Mouse (Mus musculus): Measurements from ENCODE around the gene Ugt1a9. TPM values are rescaled to one million over a fixed set of nuclear protein-coding genes. Genes with fewer than 3 reads are reported as not detected.
"Not testable (repeated sequence)": the region's sequence is repeated elsewhere in the genome, so short reads cannot be mapped to it uniquely, and the experiment has no call there.

Ugt1a9 gene
- polyA plus RNA-seq, 1 experiment, result not detected

DNA sequence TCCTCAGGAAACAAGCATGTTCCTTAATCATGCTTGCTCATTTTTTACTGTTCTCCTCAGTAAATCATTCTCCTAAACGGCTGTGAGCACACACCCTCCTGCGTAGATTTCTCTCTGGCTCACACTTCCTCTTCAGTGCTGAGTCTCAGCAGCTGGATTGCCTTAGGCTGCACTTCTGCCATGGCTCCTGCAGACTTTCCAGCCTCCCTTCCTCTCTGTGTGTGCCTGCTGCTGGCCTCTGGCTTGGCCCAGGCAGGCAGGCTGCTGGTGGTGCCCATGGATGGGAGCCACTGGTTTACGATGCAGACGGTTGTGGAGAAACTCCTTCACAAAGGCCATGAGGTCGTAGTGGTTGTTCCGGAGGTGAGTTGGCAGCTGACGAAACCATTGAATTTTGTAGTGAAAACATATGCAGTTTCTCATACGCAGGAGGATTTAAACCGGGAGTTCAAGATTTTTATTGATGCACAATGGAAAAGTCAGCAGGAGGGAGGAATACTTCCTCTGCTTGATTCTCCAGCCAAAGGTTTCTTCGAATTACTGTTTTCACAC, 24.4 kb downstream of the Ugt1a9 start, which contains the start of gene Ugt1a7c:
Gene Ugt1a7c, plus strand, starts transcription at position 122 of the 552 bp plus-strand sequence.
- H3K4me1 ChIP-seq (replicated peaks; ENCODE audit: control insufficient read depth, insufficient read depth, low read length), result peaks cover 3% of the 10 kb centered on the region; the same call in 1 of the 2 replicates
- H3K36me3 ChIP-seq (ENCODE audit: control insufficient read depth, insufficient read depth, low read length), result no peaks in the 10 kb centered on the region
- 11% methylated on average over 10 of the region's 10 CpGs for WGBS
- no peak for TF ChIP-seq CTCF (IDR thresholded peaks at IDR 0.05; ENCODE audit: borderline replicate concordance, control insufficient read depth, extremely low read depth, insufficient read depth, low read length, poor library complexity)
- TF ChIP-seq POLR2A (IDR thresholded peaks at IDR 0.05; ENCODE audit: control insufficient read depth, extremely low read depth, insufficient read depth, low read length, poor library complexity), result no peak
- DNase-seq, result no peak
- 0 out of 2 replicates have a peak within 1 kb of the TSS, but pooled peaks have one; percentile 17 for H3K4me3 ChIP-seq (ENCODE audit: control insufficient read depth, insufficient read depth, low read length)
- no peak within 1 kb of the TSS for H3K27ac ChIP-seq (ENCODE audit: control insufficient read depth, insufficient read depth, low read length)
- H3K27me3 ChIP-seq (ENCODE audit: control insufficient read depth, insufficient read depth, low read length), result no peaks in the 10 kb centered on the region

DNA sequence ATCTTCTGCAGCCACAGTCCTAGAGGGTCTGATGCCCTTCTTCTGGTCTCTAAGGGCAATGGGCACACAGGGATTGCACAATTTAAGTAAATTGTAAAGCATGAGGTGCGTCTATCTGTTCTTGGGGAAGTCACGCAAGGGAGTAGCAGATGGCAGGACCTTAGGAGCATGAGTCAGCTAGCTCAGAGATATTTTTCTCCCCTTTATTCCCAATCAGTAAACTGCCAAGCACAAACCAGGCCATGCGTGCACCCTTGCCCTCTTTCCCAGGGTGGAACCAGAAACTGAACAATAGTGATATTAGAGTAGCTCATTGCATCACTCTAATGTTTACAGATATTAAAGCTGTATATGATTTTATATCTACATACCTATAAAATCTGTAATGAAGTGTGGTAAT, 27.9 kb downstream of the Ugt1a9 start:
- not testable (repeated sequence) for H3K4me1 ChIP-seq (replicated peaks; ENCODE audit: control insufficient read depth, insufficient read depth, low read length); H3K36me3 ChIP-seq (ENCODE audit: control insufficient read depth, insufficient read depth, low read length); DNase-seq; H3K4me3 ChIP-seq (ENCODE audit: control insufficient read depth, insufficient read depth, low read length); H3K27me3 ChIP-seq (ENCODE audit: control insufficient read depth, insufficient read depth, low read length); H3K27ac ChIP-seq (ENCODE audit: control insufficient read depth, insufficient read depth, low read length)
- 93% methylated on average over 3 of the region's 3 CpGs for WGBS

DNA sequence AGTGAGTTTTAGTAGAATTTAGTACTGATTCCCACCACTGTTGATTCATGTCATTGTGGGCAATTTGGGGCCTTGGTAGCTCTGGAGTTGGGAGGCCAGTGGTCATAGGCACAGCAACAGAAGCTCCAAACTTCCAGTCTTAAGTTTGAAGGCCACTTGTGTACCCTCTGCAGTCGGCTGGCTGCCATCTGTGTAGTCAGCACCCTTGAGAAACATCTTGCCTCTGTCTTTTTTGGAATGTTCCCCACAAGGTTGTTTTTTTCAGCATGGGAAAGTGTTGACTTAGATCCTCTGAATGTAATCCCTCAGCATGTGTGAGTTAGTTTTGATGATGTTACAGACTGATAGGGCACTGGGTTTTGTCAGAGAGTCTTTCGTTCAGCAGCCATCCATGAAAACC, 29.1 kb downstream of the Ugt1a9 start:
- H3K4me3 ChIP-seq (ENCODE audit: control insufficient read depth, insufficient read depth, low read length); H3K36me3 ChIP-seq (ENCODE audit: control insufficient read depth, insufficient read depth, low read length); H3K4me1 ChIP-seq (replicated peaks; ENCODE audit: control insufficient read depth, insufficient read depth, low read length); DNase-seq; H3K27me3 ChIP-seq (ENCODE audit: control insufficient read depth, insufficient read depth, low read length); H3K27ac ChIP-seq (ENCODE audit: control insufficient read depth, insufficient read depth, low read length): not testable (repeated sequence)
- 87% methylated on average over 2 of the region's 2 CpGs for WGBS

DNA sequence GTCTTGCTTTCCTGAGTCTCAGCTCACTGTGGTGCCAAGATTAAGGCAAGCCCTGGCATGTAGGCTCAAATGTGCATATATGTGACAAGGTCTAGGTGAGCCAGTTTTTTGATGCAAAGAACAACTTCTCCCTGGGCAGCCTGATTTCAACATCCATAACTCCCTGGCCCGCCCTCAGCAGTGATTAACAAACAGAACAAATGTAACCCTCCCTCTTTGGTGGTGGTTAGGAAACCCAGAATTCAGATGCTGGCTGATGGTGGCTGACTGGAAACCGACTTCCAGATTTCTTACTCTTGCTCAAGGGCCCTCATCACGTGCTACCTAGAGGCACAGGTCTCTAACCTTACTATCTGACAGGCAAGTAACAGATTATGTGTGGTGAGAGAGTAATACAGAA, 32.4 kb downstream of the Ugt1a9 start, which contains the start of gene Ugt1a6b:
Gene Ugt1a6b, plus strand, starts transcription at position 234 of the 400 bp plus-strand sequence.
- H3K27ac ChIP-seq (ENCODE audit: control insufficient read depth, insufficient read depth, low read length); H3K4me3 ChIP-seq (ENCODE audit: control insufficient read depth, insufficient read depth, low read length); H3K27me3 ChIP-seq (ENCODE audit: control insufficient read depth, insufficient read depth, low read length); DNase-seq; H3K4me1 ChIP-seq (replicated peaks; ENCODE audit: control insufficient read depth, insufficient read depth, low read length); H3K36me3 ChIP-seq (ENCODE audit: control insufficient read depth, insufficient read depth, low read length): not testable (repeated sequence)
- 43% methylated on average over 3 of the region's 3 CpGs for WGBS

DNA sequence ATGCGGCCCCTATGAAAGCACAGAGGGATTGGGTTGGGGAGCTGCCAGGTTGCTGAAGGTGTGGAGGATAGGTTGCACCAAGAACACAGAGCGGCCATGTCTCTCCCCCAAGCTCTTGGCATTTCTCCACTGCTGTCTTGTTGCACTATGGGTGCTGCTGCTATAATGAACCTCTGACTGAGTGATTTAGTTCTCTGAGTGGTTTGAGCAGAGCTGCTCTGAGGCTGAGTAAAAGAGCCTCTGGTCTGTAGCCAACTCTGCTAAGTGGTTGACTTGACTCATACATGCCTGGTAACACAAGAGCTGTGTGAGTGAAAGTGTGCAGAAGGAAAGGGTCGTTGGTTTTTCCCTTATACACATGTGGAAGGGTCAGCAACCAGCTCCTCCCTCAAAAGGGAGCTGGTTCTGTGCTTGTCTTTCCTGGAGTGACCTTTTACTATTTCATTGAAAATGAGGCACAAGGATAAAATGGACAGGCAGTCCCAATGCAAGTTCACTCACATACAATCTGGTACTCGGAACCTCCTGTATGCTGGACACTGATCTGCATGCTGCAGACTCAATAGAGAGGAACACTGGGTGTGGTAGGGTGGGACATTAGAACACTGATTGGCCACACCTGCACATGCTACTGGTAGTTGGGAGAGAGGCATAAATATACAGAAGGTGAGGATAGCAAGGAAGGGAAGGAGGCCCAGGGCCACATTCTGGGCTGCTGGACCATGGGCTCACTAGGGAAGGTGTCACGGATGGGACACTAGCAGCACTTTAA, 33.3 kb downstream of the Ugt1a9 start:
- H3K27me3 ChIP-seq (ENCODE audit: control insufficient read depth, insufficient read depth, low read length); H3K36me3 ChIP-seq (ENCODE audit: control insufficient read depth, insufficient read depth, low read length); H3K27ac ChIP-seq (ENCODE audit: control insufficient read depth, insufficient read depth, low read length); H3K4me1 ChIP-seq (replicated peaks; ENCODE audit: control insufficient read depth, insufficient read depth, low read length); DNase-seq; H3K4me3 ChIP-seq (ENCODE audit: control insufficient read depth, insufficient read depth, low read length): not testable (repeated sequence)
- WGBS, result 85% methylated on average over 5 of the region's 5 CpGs

DNA sequence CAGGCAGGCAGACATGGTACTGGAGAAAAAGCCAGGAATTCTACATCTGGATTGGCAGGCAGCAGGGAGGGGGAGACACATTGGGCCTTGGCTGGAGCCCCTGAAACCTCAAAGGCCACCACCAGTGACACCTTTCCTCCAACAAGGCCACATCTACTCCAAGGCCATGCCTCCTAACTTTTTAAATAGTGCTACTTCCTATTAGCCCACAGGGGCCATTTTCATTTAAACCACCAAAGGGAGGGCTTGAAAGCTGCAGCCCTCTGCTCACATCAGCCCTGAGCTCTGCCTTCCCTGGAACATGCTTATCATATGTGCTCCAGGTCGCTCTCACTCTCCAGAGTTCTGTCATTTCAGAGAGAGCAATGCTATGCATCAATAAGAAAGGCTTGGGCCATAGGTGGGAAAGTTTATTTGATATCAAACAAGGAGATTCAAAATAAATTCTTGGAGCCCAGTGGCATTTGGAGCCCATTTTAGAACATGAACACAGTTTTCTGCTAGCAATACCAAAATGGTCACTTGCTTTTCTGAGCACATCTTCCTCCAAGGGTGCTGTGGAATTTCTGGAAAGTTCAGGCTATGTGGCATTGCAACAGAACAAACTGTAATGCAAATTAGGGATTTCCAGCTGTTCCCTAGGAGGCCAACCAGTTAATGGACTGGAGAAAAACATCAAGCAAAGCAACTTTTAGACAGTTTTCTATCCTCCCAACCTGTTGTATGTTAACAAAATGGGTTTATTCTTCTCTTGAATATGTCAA, 34.2 kb downstream of the Ugt1a9 start:
- WGBS, result 94% methylated on average over 1 of the region's 1 CpGs
- no peaks in the 10 kb centered on the region for H3K36me3 ChIP-seq (ENCODE audit: control insufficient read depth, insufficient read depth, low read length)
- no peak overlapping the region for H3K4me3 ChIP-seq (ENCODE audit: control insufficient read depth, insufficient read depth, low read length)
- H3K27ac ChIP-seq (ENCODE audit: control insufficient read depth, insufficient read depth, low read length), result no peak overlapping the region
- DNase-seq, result no peak
- no peaks in the 10 kb centered on the region for H3K27me3 ChIP-seq (ENCODE audit: control insufficient read depth, insufficient read depth, low read length)
- H3K4me1 ChIP-seq (replicated peaks; ENCODE audit: control insufficient read depth, insufficient read depth, low read length), result no peaks in the 10 kb centered on the region
- no peak for TF ChIP-seq CTCF (IDR thresholded peaks at IDR 0.05; ENCODE audit: borderline replicate concordance, control insufficient read depth, extremely low read depth, insufficient read depth, low read length, poor library complexity)
- TF ChIP-seq POLR2A (IDR thresholded peaks at IDR 0.05; ENCODE audit: control insufficient read depth, extremely low read depth, insufficient read depth, low read length, poor library complexity), result no peak

DNA sequence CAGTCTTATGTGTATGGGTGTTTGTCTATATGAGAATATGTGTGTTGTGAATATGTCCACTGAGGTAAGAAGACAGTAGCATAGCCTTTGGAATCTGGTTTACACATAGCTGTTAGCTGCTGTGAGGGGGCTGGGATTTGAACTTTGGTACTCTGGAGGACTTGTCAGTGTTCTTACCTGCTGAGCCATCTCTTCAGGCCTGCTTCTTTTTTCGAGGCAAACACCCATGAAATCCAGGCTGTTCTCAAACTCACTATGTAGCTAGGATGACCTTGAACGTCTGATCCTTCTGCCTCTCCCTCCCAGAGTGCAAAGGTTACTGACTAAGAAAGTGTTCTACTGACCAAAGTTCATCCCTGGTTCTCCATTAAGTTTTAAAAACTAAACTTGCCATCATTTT, 35.1 kb downstream of the Ugt1a9 start:
- TF ChIP-seq CTCF (IDR thresholded peaks at IDR 0.05; ENCODE audit: borderline replicate concordance, control insufficient read depth, extremely low read depth, insufficient read depth, low read length, poor library complexity) (no peak), POLR2A (IDR thresholded peaks at IDR 0.05; ENCODE audit: control insufficient read depth, extremely low read depth, insufficient read depth, low read length, poor library complexity) (no peak)
- Histone ChIP-seq H3K4me3 (ENCODE audit: control insufficient read depth, insufficient read depth, low read length) (no peak overlapping the region), H3K4me1 (replicated peaks; ENCODE audit: control insufficient read depth, insufficient read depth, low read length) (no peaks in the 10 kb centered on the region), H3K27ac (ENCODE audit: control insufficient read depth, insufficient read depth, low read length) (no peak overlapping the region), H3K36me3 (ENCODE audit: control insufficient read depth, insufficient read depth, low read length) (no peaks in the 10 kb centered on the region), H3K27me3 (ENCODE audit: control insufficient read depth, insufficient read depth, low read length) (no peaks in the 10 kb centered on the region)
- 85% methylated on average over 2 of the region's 2 CpGs for WGBS
- DNase-seq, result no peak

DNA sequence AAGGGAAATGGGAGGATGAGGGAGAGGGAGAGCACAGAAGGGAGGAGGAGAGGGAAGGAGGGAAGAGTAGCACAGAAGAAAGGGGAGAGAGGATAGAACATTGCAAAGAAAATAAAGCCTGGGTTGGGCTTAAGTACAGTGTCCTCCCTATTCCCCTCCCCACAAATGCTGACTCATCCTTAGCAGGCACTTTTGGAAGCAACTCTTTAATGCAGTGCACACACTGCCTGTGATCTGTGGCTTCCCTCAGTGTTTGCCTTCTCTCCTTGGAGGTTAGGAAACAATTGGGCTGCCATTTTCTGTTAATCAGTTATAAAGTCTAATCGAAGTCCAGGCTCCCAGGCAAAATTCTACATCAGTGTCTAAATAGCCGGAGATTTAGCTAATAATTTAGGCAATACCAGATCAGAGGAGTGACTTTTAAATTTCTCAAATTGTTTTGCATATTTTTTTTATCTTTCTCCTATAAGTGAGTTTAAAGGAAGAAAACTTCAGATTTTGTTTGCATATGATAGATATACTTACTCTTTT, 38.5 kb downstream of the Ugt1a9 start:
- H3K36me3 ChIP-seq (ENCODE audit: control insufficient read depth, insufficient read depth, low read length); H3K4me1 ChIP-seq (replicated peaks; ENCODE audit: control insufficient read depth, insufficient read depth, low read length); H3K4me3 ChIP-seq (ENCODE audit: control insufficient read depth, insufficient read depth, low read length); H3K27ac ChIP-seq (ENCODE audit: control insufficient read depth, insufficient read depth, low read length); DNase-seq; H3K27me3 ChIP-seq (ENCODE audit: control insufficient read depth, insufficient read depth, low read length): not testable (repeated sequence)
- 86% methylated on average over 2 of the region's 2 CpGs for WGBS

DNA sequence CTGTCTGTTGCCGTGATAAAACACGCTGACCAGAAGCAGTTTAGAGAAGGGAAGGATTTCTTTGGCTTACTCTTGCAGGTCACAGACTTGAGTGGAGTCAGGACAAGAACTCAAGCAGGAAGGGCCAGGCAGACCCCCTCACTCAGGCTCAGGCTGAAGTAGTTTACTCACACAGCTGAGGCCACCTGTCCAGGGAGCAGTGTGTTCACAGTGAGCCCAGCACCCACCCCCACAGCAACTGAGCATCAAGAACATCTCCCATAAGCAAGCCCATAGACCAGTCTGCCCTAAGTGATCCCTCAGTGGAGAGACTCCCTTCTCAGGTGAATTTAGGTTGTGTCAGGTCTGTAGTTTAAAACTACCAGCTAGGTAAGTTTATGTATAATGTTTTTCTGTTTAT, 39.0 kb downstream of the Ugt1a9 start:
- H3K27me3 ChIP-seq (ENCODE audit: control insufficient read depth, insufficient read depth, low read length); DNase-seq; H3K4me3 ChIP-seq (ENCODE audit: control insufficient read depth, insufficient read depth, low read length); H3K27ac ChIP-seq (ENCODE audit: control insufficient read depth, insufficient read depth, low read length); H3K4me1 ChIP-seq (replicated peaks; ENCODE audit: control insufficient read depth, insufficient read depth, low read length); H3K36me3 ChIP-seq (ENCODE audit: control insufficient read depth, insufficient read depth, low read length): not testable (repeated sequence)
- 91% methylated on average over 2 of the region's 2 CpGs for WGBS

Data from thymus, adult 2 months (tissue).